Mouse (Mus musculus) liver, embryonic 11.5 days (tissue): Measurements from ENCODE around the gene Mcf2. TPM values are rescaled to one million over a fixed set of nuclear protein-coding genes. Genes with fewer than 3 reads are reported as not detected.

ENCODE experiments used
- ATAC-seq: fragments of 200-750 bp; cut with Nextera tagmentation; replicated peaks from 2 replicates; pipeline ENCODE4 v1.8.0; 2017; ENCODE audit warnings: moderate number of reproducible peaks, mild to moderate bottlenecking, moderate TSS enrichment, moderate library complexity; ENCODE audit not compliant: low FRiP score
- DNase-seq: peaks from one replicate; pipeline ENCODE4 v3.0.0-alpha.2; 2017; ENCODE audit warnings: low spot score
- H3K27ac ChIP-seq: fragments of 300-500 bp; sonication (generic); 2 replicates; pipeline ENCODE4 v1.5.1; 2014; ENCODE audit warnings: mild to moderate bottlenecking, low read depth, low read length, control low read depth
- H3K27me3 ChIP-seq: fragments of 300-500 bp; sonication (generic); replicated peaks from 2 replicates; pipeline ENCODE4 v1.6.1; 2014; ENCODE audit warnings: low read length, mixed read lengths; ENCODE audit not compliant: control insufficient read depth, insufficient read depth
- H3K36me3 ChIP-seq: fragments of 300-500 bp; sonication (generic); 2 replicates; pipeline ENCODE4 v1.6.1; 2014; ENCODE audit warnings: mild to moderate bottlenecking, low read length, moderate library complexity, mixed read lengths; ENCODE audit not compliant: control insufficient read depth, insufficient read depth
- H3K4me1 ChIP-seq: fragments of 300-500 bp; sonication (generic); replicated peaks from 2 replicates; pipeline ENCODE4 v1.6.1; 2014; ENCODE audit warnings: low read length, mixed read lengths; ENCODE audit not compliant: control insufficient read depth, insufficient read depth
- H3K4me2 ChIP-seq: fragments of 300-500 bp; sonication (generic); 2 replicates; pipeline ENCODE4 v1.6.1; 2014; ENCODE audit warnings: mild to moderate bottlenecking, control low read depth, moderate library complexity
- H3K4me3 ChIP-seq: fragments of 300-500 bp; sonication (generic); 2 replicates; pipeline ENCODE4 v1.5.1; 2014; ENCODE audit warnings: low read depth, low read length, control low read depth
- H3K9ac ChIP-seq: fragments of 300-500 bp; sonication (generic); 2 replicates; pipeline ENCODE4 v1.6.1; 2014; ENCODE audit warnings: low read depth, low read length, control low read depth
- H3K9me3 ChIP-seq: fragments of 300-500 bp; sonication (generic); 2 replicates; pipeline ENCODE4 v1.6.1; 2016; ENCODE audit warnings: low read length, inconsistent platforms, mixed read lengths; ENCODE audit not compliant: control insufficient read depth
- WGBS: fragments of 180-500 bp; shearing (Covaris S2); extraction: QIAGEN DNeasy Blood & Tissue Kit; methylation state at CpG from one replicate; pipeline ENCODE4 v1.1.7; 2014; 5-methylcytosine and 5-hydroxymethylcytosine counted together
- polyA plus RNA-seq: library from polyadenylated mRNA; unstranded; fragments of >200 nt; fragmentation: Nextera tagmentation; extraction: Ambion mirVana; gene quantifications from 2 replicates; pipeline ENCODE4 v1.2.1, GENCODE M21; 2014

Mcf2 gene
- polyA plus RNA-seq, 1 experiment from 2014 or later = 0.05 TPM

- Histone ChIP-seq H3K27ac (no peak overlapping the region), H3K4me1 (no peaks in the 10 kb centered on the region), H3K4me3 (no peak overlapping the region), H3K9ac (no peak overlapping the region), H3K27me3 (no peaks in the 10 kb centered on the region), H3K9me3 (no peaks in the 10 kb centered on the region), H3K4me2 (no peak overlapping the region), H3K36me3 (no peaks in the 10 kb centered on the region)
- DNase-seq (no peak), ATAC-seq (no peak)
- whole genome bisulfite sequencing = 91% methylated on average over 1 of the region's 1 CpGs
These were observed 103.5 kb downstream of the Mcf2 start for GRCm38 (mm10) chrX:60075359-60075758.

GRCm38 (mm10) chrX:60055185-60055584, 123.7 kb downstream of the Mcf2 start:
- DNase-seq (no peak), ATAC-seq (peak; percentile 20; the same call in 1 of the 2 replicates)

GRCm38 (mm10) chrX:60054745-60055144, 124.1 kb downstream of the Mcf2 start:
- ATAC-seq = no peak
- H3K4me3 ChIP-seq = no peak overlapping the region
- H3K27me3 ChIP-seq = no peaks in the 10 kb centered on the region
- H3K36me3 ChIP-seq = no peaks in the 10 kb centered on the region
- 84% methylated on average over 1 of the region's 1 CpGs for WGBS
- H3K4me1 ChIP-seq = no peaks in the 10 kb centered on the region
- no peak for DNase-seq
- no peak overlapping the region for H3K27ac ChIP-seq
- no peak overlapping the region for H3K4me2 ChIP-seq
- no peak overlapping the region for H3K9ac ChIP-seq
- H3K9me3 ChIP-seq = no peaks in the 10 kb centered on the region

More at GRCm38 (mm10) chrX:60055185-60055584, 123.7 kb downstream of the Mcf2 start:
- no peaks in the 10 kb centered on the region for H3K9me3 ChIP-seq
- no peak overlapping the region for H3K4me2 ChIP-seq
- WGBS = 76% methylated on average over 9 of the region's 9 CpGs
- no peaks in the 10 kb centered on the region for H3K4me1 ChIP-seq
- H3K27me3 ChIP-seq = no peaks in the 10 kb centered on the region
- H3K27ac ChIP-seq = no peak overlapping the region
- no peak overlapping the region for H3K4me3 ChIP-seq
- H3K9ac ChIP-seq = no peak overlapping the region
- no peaks in the 10 kb centered on the region for H3K36me3 ChIP-seq

GRCm38 (mm10) chrX:60026654-60027053, 152.2 kb downstream of the Mcf2 start:
- Histone ChIP-seq H3K4me3 (no peak overlapping the region), H3K4me1 (no peaks in the 10 kb centered on the region), H3K27ac (no peak overlapping the region), H3K36me3 (no peaks in the 10 kb centered on the region), H3K4me2 (no peak overlapping the region), H3K9ac (no peak overlapping the region), H3K27me3 (no peaks in the 10 kb centered on the region), H3K9me3 (no peaks in the 10 kb centered on the region)
- ATAC-seq (no peak), DNase-seq (no peak)
- 12% methylated on average over 3 of the region's 3 CpGs for WGBS

- ATAC-seq = no peak
- H3K4me3 ChIP-seq = no peak overlapping the region
- DNase-seq = no peak
- no peaks in the 10 kb centered on the region for H3K27me3 ChIP-seq
- no peaks in the 10 kb centered on the region for H3K9me3 ChIP-seq
- H3K36me3 ChIP-seq = no peaks in the 10 kb centered on the region
- 74% methylated on average over 2 of the region's 2 CpGs for WGBS
- H3K4me1 ChIP-seq = no peaks in the 10 kb centered on the region
- H3K27ac ChIP-seq = no peak overlapping the region
- no peak overlapping the region for H3K9ac ChIP-seq
- H3K4me2 ChIP-seq = no peak overlapping the region
These were observed 157.3 kb downstream of the Mcf2 start for GRCm38 (mm10) chrX:60021595-60021994.

GRCm38 (mm10) chrX:60021007-60021406, 157.9 kb downstream of the Mcf2 start:
- WGBS = 68% methylated on average over 4 of the region's 4 CpGs
- no peak overlapping the region for H3K9ac ChIP-seq
- H3K4me3 ChIP-seq = no peak overlapping the region
- no peaks in the 10 kb centered on the region for H3K9me3 ChIP-seq
- ATAC-seq = no peak
- H3K36me3 ChIP-seq = no peaks in the 10 kb centered on the region
- no peak overlapping the region for H3K4me2 ChIP-seq
- H3K4me1 ChIP-seq = no peaks in the 10 kb centered on the region
- no peaks in the 10 kb centered on the region for H3K27me3 ChIP-seq
- H3K27ac ChIP-seq = no peak overlapping the region
- no peak for DNase-seq

- Histone ChIP-seq H3K27me3 (no peaks in the 10 kb centered on the region), H3K9ac (no peak overlapping the region), H3K9me3 (no peaks in the 10 kb centered on the region), H3K27ac (no peak overlapping the region), H3K4me3 (no peak overlapping the region), H3K36me3 (no peaks in the 10 kb centered on the region), H3K4me2 (no peak overlapping the region), H3K4me1 (no peaks in the 10 kb centered on the region)
- 79% methylated on average over 1 of the region's 1 CpGs for WGBS
- DNase-seq = no peak
- ATAC-seq = no peak
These were observed 164.3 kb downstream of the Mcf2 start for GRCm38 (mm10) chrX:60014588-60014987.

GRCm38 (mm10) chrX:60013084-60013676, 165.7 kb downstream of the Mcf2 start:
- no peak overlapping the region for H3K27ac ChIP-seq

More at GRCm38 (mm10) chrX:60013084-60013676, 165.7 kb downstream of the Mcf2 start:
- Histone ChIP-seq H3K4me1 (no peaks in the 10 kb centered on the region), H3K4me3 (no peak overlapping the region), H3K36me3 (no peaks in the 10 kb centered on the region), H3K27me3 (no peaks in the 10 kb centered on the region), H3K9me3 (no peaks in the 10 kb centered on the region), H3K9ac (no peak overlapping the region), H3K4me2 (no peak overlapping the region)
- ATAC-seq (no peak), DNase-seq (no peak)
